Mouse (Mus musculus): ENCODE measurements at regions not wholly inside any gene's neighbourhood (a gene's known extent, or its start where the extent isn't known, plus 50 kb on each side); places are given as distances from the start of the nearest gene placed in this dataset.
"Not testable (repeated sequence)": the region's sequence is repeated elsewhere in the genome, so short reads cannot be mapped to it uniquely, and the experiment has no call there.

GRCm38 (mm10) chr12:20415397-20415796 is 461.1 kb downstream of the Gm21863 start:
- not testable (repeated sequence) for H3K36me3 ChIP-seq (ENCODE audit: control insufficient read depth, insufficient read depth, low read length, poor library complexity, severe bottlenecking); H3K27me3 ChIP-seq (ENCODE audit: control insufficient read depth, insufficient read depth, low read length, poor library complexity, severe bottlenecking); DNase-seq (ENCODE audit: low read depth, low spot score)

GRCm38 (mm10) chr12:20426359-20426758 is 472.1 kb downstream of the Gm21863 start:
- H3K36me3 ChIP-seq (ENCODE audit: control insufficient read depth, insufficient read depth, low read length, poor library complexity, severe bottlenecking); DNase-seq (ENCODE audit: low read depth, low spot score); H3K27me3 ChIP-seq (ENCODE audit: control insufficient read depth, insufficient read depth, low read length, poor library complexity, severe bottlenecking): not testable (repeated sequence)

GRCm38 (mm10) chr12:20464585-20464984 is 510.3 kb downstream of the Gm21863 start:
- not testable (repeated sequence) for H3K27me3 ChIP-seq (ENCODE audit: control insufficient read depth, insufficient read depth, low read length, poor library complexity, severe bottlenecking); H3K36me3 ChIP-seq (ENCODE audit: control insufficient read depth, insufficient read depth, low read length, poor library complexity, severe bottlenecking)
- peak; percentile 0 for DNase-seq (ENCODE audit: low read depth, low spot score)

All from splenic B cell, adult 2 months (primary cell).